Mouse (Mus musculus) thymus, adult 2 months (tissue): ENCODE results near the gene Blvrb. TPM values are rescaled to one million over a fixed set of nuclear protein-coding genes. Genes with fewer than 3 reads are reported as not detected.
"Not testable (repeated sequence)": the region's sequence is repeated elsewhere in the genome, so short reads cannot be mapped to it uniquely, and the experiment has no call there.

Experiments used
- DNase-seq: peaks from one replicate; pipeline ENCODE4 v3.0.0; 2021
- H3K27ac ChIP-seq: fragments of 200-500 bp; 2 replicates; pipeline ENCODE4 v1.5.1; 2012; ENCODE audit warnings: low read length, control low read depth; ENCODE audit not compliant: control insufficient read depth, insufficient read depth
- H3K27me3 ChIP-seq: fragments of 200-500 bp; 2 replicates; pipeline ENCODE4 v1.6.1; 2012; ENCODE audit warnings: mild to moderate bottlenecking, low read length, moderate library complexity, mixed read lengths; ENCODE audit not compliant: control insufficient read depth, insufficient read depth
- H3K36me3 ChIP-seq: fragments of 200-500 bp; 2 replicates; pipeline ENCODE4 v1.6.1; 2012; ENCODE audit warnings: mild to moderate bottlenecking, low read length, moderate library complexity; ENCODE audit not compliant: control insufficient read depth, insufficient read depth
- H3K4me1 ChIP-seq: fragments of 200-500 bp; replicated peaks from 2 replicates; pipeline ENCODE4 v1.6.1; 2012; ENCODE audit warnings: low read length; ENCODE audit not compliant: control insufficient read depth, insufficient read depth
- H3K4me3 ChIP-seq: fragments of 200-500 bp; 2 replicates; pipeline ENCODE4 v1.5.1; 2012; ENCODE audit warnings: mild to moderate bottlenecking, low read length, control low read depth, moderate library complexity; ENCODE audit not compliant: control insufficient read depth, insufficient read depth
- CTCF ChIP-seq: fragments of 200-500 bp; IDR thresholded peaks from 2 replicates; pipeline ENCODE4 v1.5.1; 2012; ENCODE audit warnings: mild to moderate bottlenecking, control low read depth, low read length, moderate library complexity, borderline replicate concordance; ENCODE audit not compliant: control insufficient read depth, poor library complexity, insufficient read depth; ENCODE audit errors: extremely low read depth
- POLR2A ChIP-seq: fragments of 200-500 bp; IDR thresholded peaks from 2 replicates; pipeline ENCODE4 v1.6.1; 2012; ENCODE audit warnings: mild to moderate bottlenecking, low read length, control low read depth, moderate library complexity; ENCODE audit not compliant: control insufficient read depth, poor library complexity, insufficient read depth; ENCODE audit errors: extremely low read depth
- WGBS: fragments of 180-500 bp; shearing (Covaris S2); methylation state at CpG from one replicate; pipeline ENCODE4 v1.1.7; 2018; 5-methylcytosine and 5-hydroxymethylcytosine counted together
- polyA plus RNA-seq: library from polyadenylated mRNA; depleted of rRNA; stranded (reverse); fragments of >200 nt; gene quantifications from 2 replicates; pipeline ENCODE4 v1.2.3, GENCODE M21; 2012

Blvrb gene
- polyA plus RNA-seq, 1 experiment: 50.8 TPM

DNA sequence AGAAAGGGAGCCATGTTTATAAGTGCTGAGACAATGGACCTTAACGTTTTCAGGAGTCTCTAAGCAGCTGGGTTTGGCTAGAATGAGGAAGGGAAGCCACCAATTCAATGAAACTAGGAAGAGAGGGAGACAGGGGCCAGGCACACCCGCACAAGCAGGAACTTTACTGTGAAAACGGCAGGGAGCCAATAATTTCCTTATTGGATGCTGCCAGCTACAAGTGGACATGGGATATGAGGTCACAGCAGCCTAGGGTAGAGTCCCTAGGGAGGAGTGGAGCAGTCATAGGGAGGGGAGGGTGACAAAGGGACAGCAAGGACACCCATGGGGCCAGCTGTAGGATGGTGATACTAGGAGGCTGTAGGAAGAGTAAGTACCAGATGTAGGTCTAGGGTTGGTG lies 45.2 kb downstream of the Blvrb start:
- 54% methylated on average over 3 of the region's 3 CpGs for WGBS
- no peak overlapping the region for H3K27ac ChIP-seq
- no peak overlapping the region for H3K4me3 ChIP-seq
- DNase-seq: no peak
- peaks cover 13% of the 10 kb centered on the region for H3K4me1 ChIP-seq
- no peaks in the 10 kb centered on the region for H3K27me3 ChIP-seq
- H3K36me3 ChIP-seq: no peaks in the 10 kb centered on the region
- TF ChIP-seq POLR2A: no peak
- TF ChIP-seq CTCF: no peak

DNA sequence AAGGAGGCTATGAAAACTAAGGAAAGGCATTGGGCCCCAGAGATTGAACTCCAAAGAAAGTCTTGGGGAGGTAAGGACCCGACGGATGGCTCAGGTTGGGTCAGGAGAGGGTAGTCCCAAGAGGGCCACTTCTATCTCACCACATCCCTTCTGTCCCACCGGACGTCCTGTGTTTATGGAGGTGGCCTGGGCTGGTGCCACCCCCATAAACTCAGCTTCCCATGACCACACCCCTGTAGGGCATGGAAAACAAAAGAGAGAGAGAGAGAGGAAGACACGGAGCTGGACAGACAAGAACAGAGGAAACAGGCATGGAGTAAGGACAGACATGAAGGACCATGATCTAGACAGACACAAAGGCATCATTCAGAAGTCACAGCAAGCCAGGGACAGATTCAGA lies 45.7 kb downstream of the Blvrb start:
- Histone ChIP-seq H3K4me1 (peaks cover 13% of the 10 kb centered on the region), H3K4me3 (no peak overlapping the region), H3K36me3 (no peaks in the 10 kb centered on the region), H3K27me3 (no peaks in the 10 kb centered on the region), H3K27ac (no peak overlapping the region)
- TF ChIP-seq CTCF (no peak), POLR2A (no peak)
- 78% methylated on average over 5 of the region's 5 CpGs for WGBS
- DNase-seq: no peak

DNA sequence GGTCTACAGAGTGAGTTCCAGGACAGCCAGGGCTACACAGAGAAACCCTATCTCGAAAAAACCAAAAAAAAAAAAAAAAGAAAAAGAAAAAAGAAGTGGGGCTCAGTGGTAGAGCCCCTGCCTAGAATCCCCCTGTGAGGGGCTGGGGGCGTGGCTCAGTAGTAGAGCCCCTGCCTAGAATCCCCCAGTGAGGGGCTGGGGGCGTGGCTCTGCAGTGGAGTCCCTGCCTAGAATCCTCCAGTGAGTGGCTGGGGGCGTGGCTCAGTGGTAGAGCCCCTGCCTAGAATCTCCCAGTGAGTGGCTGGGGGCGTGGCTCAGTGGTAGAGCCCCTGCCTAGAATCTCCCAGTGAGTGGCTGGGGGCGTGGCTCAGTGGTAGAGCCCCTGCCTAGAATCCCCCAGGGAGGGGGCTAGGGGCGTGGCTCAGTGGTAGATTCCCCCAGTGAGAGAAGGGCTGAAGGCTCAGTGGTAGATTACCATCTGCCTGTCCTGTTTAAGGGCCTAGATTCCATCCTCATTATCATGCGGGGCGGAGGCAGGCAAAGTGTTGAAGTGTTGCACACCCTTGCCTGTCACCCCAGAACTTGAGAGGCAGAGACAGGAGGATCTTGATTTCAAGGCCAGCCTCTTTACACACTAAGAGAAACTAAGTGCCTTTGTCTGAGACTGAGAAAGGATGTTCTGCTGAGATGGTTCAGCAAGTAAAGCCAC lies 47.0 kb downstream of the Blvrb start:
- not testable (repeated sequence) for H3K36me3 ChIP-seq, H3K27ac ChIP-seq, H3K27me3 ChIP-seq, H3K4me3 ChIP-seq, DNase-seq, H3K4me1 ChIP-seq
- WGBS: 96% methylated on average over 9 of the region's 9 CpGs

DNA sequence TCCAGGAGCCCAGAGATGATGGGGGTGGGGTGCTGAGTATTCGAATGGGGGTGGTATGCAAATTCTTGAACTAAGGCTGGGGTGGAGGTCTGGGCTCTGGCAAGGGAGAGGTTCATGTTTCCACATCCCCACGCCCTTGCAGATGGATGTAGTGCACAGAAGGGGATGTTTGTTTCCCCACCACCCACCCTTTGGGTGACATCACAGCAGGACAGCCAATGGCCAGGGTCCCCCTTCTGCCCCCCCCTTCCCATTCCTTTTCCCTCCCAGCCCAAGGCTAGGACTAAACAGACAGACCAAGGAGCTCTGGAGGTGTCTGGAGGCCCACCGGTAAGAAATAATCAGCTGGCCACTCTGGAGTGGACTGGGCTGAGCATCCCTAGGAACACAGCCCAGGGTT lies 51.3 kb downstream of the Blvrb start, which contains the start of gene Prx:
Gene Prx (plus strand): TSS at position 289 of the 400 bp plus-strand sequence.
- H3K27ac ChIP-seq: no peak within 1 kb of the TSS
- no peak for DNase-seq
- 83% methylated on average over 3 of the region's 3 CpGs for WGBS
- TF ChIP-seq CTCF: no peak
- TF ChIP-seq POLR2A: no peak
- no peak within 1 kb of the TSS for H3K4me3 ChIP-seq
- H3K27me3 ChIP-seq: no peaks in the 10 kb centered on the region
- no peaks in the 10 kb centered on the region for H3K36me3 ChIP-seq
- H3K4me1 ChIP-seq: no peaks in the 10 kb centered on the region

DNA sequence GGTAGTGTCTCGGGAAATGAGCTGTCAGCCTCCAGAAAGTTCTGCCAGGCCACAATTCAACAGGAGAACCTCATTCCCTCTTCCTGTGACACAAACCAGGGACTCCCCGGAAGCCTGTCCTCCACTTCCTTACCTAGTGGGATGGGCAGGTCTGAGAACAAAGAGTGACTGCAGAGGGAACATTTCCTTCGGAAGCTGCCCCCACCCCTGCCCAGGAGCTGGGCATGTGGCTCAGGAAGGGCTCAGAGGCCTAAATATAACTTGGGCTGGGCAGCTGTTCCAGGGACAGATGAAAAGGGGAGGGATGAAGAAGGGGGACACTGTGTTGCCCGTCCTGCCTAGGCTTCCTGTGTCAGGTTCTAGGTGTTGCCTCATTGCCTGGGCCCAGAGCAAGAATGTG lies 53.8 kb downstream of the Blvrb start:
- H3K4me1 ChIP-seq: peaks cover under 1% of the 10 kb centered on the region; the same call in 1 of the 2 replicates
- no peak for TF ChIP-seq POLR2A
- no peak for TF ChIP-seq CTCF
- no peak overlapping the region for H3K4me3 ChIP-seq
- no peaks in the 10 kb centered on the region for H3K36me3 ChIP-seq
- H3K27ac ChIP-seq: no peak overlapping the region
- no peak for DNase-seq
- no peaks in the 10 kb centered on the region for H3K27me3 ChIP-seq
- WGBS: 86% methylated on average over 4 of the region's 4 CpGs

DNA sequence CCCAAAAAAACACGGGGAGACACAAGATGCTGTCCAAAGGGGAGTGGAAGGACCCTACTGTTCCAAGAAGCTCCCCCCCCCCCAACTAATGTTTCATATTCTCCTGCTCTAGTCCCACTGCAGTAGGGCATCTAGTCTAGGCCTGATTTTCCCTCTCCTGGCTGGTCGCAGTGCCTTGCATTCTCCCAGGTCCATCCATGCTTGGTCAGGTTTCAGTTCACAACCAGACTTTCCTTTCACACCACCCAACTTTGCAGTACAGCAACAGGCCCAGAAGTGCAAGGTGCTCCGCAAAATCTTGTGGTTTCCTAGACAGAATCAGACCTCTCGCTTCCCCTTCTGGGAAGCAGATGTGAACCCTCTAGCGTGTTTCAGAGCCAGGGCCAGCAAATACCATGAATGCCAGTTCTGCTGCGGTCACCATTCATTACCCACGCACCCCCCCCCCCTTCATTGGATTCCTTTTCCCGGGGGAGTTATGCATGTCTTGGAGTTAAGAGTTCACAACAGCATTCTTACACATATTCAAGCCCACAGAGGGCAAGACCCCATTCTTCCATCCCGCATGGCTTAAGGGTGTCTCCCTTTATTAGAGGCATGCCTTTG lies 59.1 kb downstream of the Blvrb start:
- Histone ChIP-seq H3K4me1 (peaks cover 10% of the 10 kb centered on the region), H3K27me3 (no peaks in the 10 kb centered on the region), H3K36me3 (no peaks in the 10 kb centered on the region), H3K4me3 (no peak overlapping the region), H3K27ac (no peak overlapping the region)
- DNase-seq: no peak
- TF ChIP-seq CTCF (no peak), POLR2A (no peak)
- 17% methylated on average over 9 of the region's 9 CpGs for WGBS
